Mouse (Mus musculus) MEL (cell line): ENCODE measurements around the gene Ing3. TPM values are rescaled to one million over a fixed set of nuclear protein-coding genes. Genes with fewer than 3 reads are reported as not detected.

ENCODE experiments used
- DNase-seq: peaks from one replicate; pipeline ENCODE4 v3.0.0; 2011; ENCODE audit warnings: low read depth, low spot score
- H3K27ac ChIP-seq: 2 replicates; pipeline ENCODE4 v1.5.1; 2012; ENCODE audit warnings: low read depth, mild to moderate bottlenecking, control low read depth, low read length, moderate library complexity; ENCODE audit not compliant: control insufficient read depth
- H3K27me3 ChIP-seq, 2 experiments: fragments of 150-350 bp in 1 of 2; sonication (generic) in 1 of 2; 2 replicates each; pipeline ENCODE4 v1.6.1; 2012; ENCODE audit warnings: low read length in 2 of 2, mild to moderate bottlenecking in 2 of 2, improper control_type of control experiment in 1 of 2, moderate library complexity in 1 of 2; ENCODE audit not compliant: insufficient read depth in 2 of 2, control insufficient read depth in 1 of 2
- H3K36me3 ChIP-seq, 2 experiments: 2 replicates each; pipeline ENCODE4 v1.6.1; 2012 to 2014; ENCODE audit warnings: low read length in 2 of 2, improper control_type of control experiment in 1 of 2, inconsistent platforms in 1 of 2, mild to moderate bottlenecking in 1 of 2; ENCODE audit not compliant: insufficient read depth in 2 of 2, control insufficient read depth in 1 of 2
- H3K4me1 ChIP-seq, 2 experiments: fragments of 150-350 bp in 1 of 2; sonication (generic) in 1 of 2; 2 replicates each; pipeline ENCODE4 v1.6.1; 2012; ENCODE audit warnings: low read length in 2 of 2, improper control_type of control experiment in 1 of 2, mild to moderate bottlenecking in 1 of 2; ENCODE audit not compliant: insufficient read depth in 2 of 2, control insufficient read depth in 1 of 2
- H3K4me3 ChIP-seq, 2 experiments: fragments of 150-350 bp in 1 of 2; sonication (generic) in 1 of 2; 2 replicates each; pipeline ENCODE4 v1.5.1; 2012; ENCODE audit warnings: low read depth in 2 of 2, low read length in 2 of 2, mild to moderate bottlenecking in 2 of 2, moderate library complexity in 2 of 2, control low read depth in 1 of 2, improper control_type of control experiment in 1 of 2; ENCODE audit not compliant: control insufficient read depth in 1 of 2, insufficient read depth in 1 of 2
- H3K79me2 ChIP-seq: 2 replicates; pipeline ENCODE4 v1.6.1; 2012; ENCODE audit warnings: mild to moderate bottlenecking, low read length, moderate library complexity; ENCODE audit not compliant: control insufficient read depth, poor library complexity, insufficient read depth
- H3K9ac ChIP-seq: 2 replicates; pipeline ENCODE4 v1.6.1; 2012; ENCODE audit warnings: low read depth, mild to moderate bottlenecking, control low read depth, low read length, moderate library complexity; ENCODE audit not compliant: control insufficient read depth, poor library complexity, severe bottlenecking
- H3K9me3 ChIP-seq: fragments of 150-350 bp; sonication (generic); replicated peaks from 2 replicates; pipeline ENCODE4 v1.6.1; 2012; ENCODE audit warnings: mild to moderate bottlenecking, low read length, improper control_type of control experiment, moderate library complexity; ENCODE audit not compliant: insufficient read depth
- BHLHE40 ChIP-seq: IDR thresholded peaks from 2 replicates; pipeline ENCODE4 v1.6.1; 2012; ENCODE audit warnings: low read depth, mild to moderate bottlenecking, inconsistent platforms, low read length, improper control_type of control experiment, borderline replicate concordance
- CHD2 ChIP-seq: IDR thresholded peaks from 2 replicates; pipeline ENCODE4 v1.6.1; 2011; ENCODE audit warnings: low read length, improper control_type of control experiment
- ELF1 ChIP-seq: IDR thresholded peaks from 2 replicates; pipeline ENCODE4 v1.6.1; 2014; ENCODE audit warnings: low read depth, mild to moderate bottlenecking, inconsistent platforms, low read length, improper control_type of control experiment, moderate library complexity
- EP300 ChIP-seq, 2 experiments: IDR thresholded peaks; 2 replicates each; pipeline ENCODE4 v1.6.1; 2011; ENCODE audit warnings: improper control_type of control experiment in 2 of 2, low read length in 2 of 2, low read depth in 1 of 2, mild to moderate bottlenecking in 1 of 2
- GABPA ChIP-seq: IDR thresholded peaks from 2 replicates; pipeline ENCODE4 v1.6.1; 2012; ENCODE audit warnings: low read depth, mild to moderate bottlenecking, inconsistent platforms, low read length, improper control_type of control experiment, moderate library complexity
- GATA1 ChIP-seq: IDR thresholded peaks from 2 replicates; pipeline ENCODE4 v1.6.1; 2011; ENCODE audit warnings: low read depth, low read length, improper control_type of control experiment
- KAT2A ChIP-seq: conservative IDR thresholded peaks from 2 replicates; pipeline ENCODE4 v1.6.1; 2012; ENCODE audit warnings: low read depth, low read length, improper control_type of control experiment, inconsistent platforms
- MAFK ChIP-seq: IDR thresholded peaks from 2 replicates; pipeline ENCODE4 v1.6.1; 2011; ENCODE audit warnings: low read depth, mild to moderate bottlenecking, low read length, improper control_type of control experiment, borderline replicate concordance
- MAX ChIP-seq: IDR thresholded peaks from 2 replicates; pipeline ENCODE4 v1.6.1; 2011; ENCODE audit warnings: low read length, improper control_type of control experiment
- MAZ ChIP-seq: IDR thresholded peaks from 2 replicates; pipeline ENCODE4 v1.6.1; 2012; ENCODE audit warnings: low read depth, mild to moderate bottlenecking, inconsistent platforms, low read length, improper control_type of control experiment
- MEF2A ChIP-seq: IDR thresholded peaks from 2 replicates; pipeline ENCODE4 v1.6.1; 2014; ENCODE audit warnings: low read depth, mild to moderate bottlenecking, inconsistent platforms, low read length, improper control_type of control experiment; ENCODE audit not compliant: poor library complexity, insufficient replicate concordance, severe bottlenecking; ENCODE audit errors: extremely low read depth
- MXI1 ChIP-seq: IDR thresholded peaks from 2 replicates; pipeline ENCODE4 v1.6.1; 2011; ENCODE audit warnings: mild to moderate bottlenecking, low read depth, low read length, improper control_type of control experiment
- MYB ChIP-seq: IDR thresholded peaks from 2 replicates; pipeline ENCODE4 v1.6.1; 2011; ENCODE audit warnings: mild to moderate bottlenecking, low read depth, low read length, improper control_type of control experiment
- MYC ChIP-seq: IDR thresholded peaks from 2 replicates; pipeline ENCODE4 v1.6.1; 2011; ENCODE audit warnings: low read depth, mild to moderate bottlenecking, low read length, improper control_type of control experiment, moderate library complexity
- NELFE ChIP-seq: IDR thresholded peaks from 2 replicates; pipeline ENCODE4 v1.6.1; 2011; ENCODE audit warnings: low read depth, low read length, improper control_type of control experiment
- NRF1 ChIP-seq: IDR thresholded peaks from 2 replicates; pipeline ENCODE4 v1.6.1; 2014; ENCODE audit warnings: low read depth, mild to moderate bottlenecking, inconsistent platforms, low read length, improper control_type of control experiment, moderate library complexity; ENCODE audit not compliant: poor library complexity, insufficient read depth, severe bottlenecking
- POLR2A ChIP-seq, 2 experiments: IDR thresholded peaks; 2 replicates each; pipeline ENCODE4 v1.6.1; 2011 to 2012; ENCODE audit warnings: low read length in 2 of 2, mild to moderate bottlenecking in 2 of 2, control low read depth in 1 of 2, improper control_type of control experiment in 1 of 2, low read depth in 1 of 2, moderate library complexity in 1 of 2; ENCODE audit not compliant: control insufficient read depth in 1 of 2, insufficient read depth in 1 of 2, poor library complexity in 1 of 2
- POLR2AphosphoS5 ChIP-seq: IDR thresholded peaks from 2 replicates; pipeline ENCODE4 v1.6.1; 2012; ENCODE audit warnings: low read depth, borderline replicate concordance, mild to moderate bottlenecking, inconsistent platforms, low read length, moderate library complexity, mixed read lengths
- RAD21 ChIP-seq: IDR thresholded peaks from 2 replicates; pipeline ENCODE4 v1.6.1; 2011; ENCODE audit warnings: mild to moderate bottlenecking, low read depth, low read length, improper control_type of control experiment
- SMC3 ChIP-seq: IDR thresholded peaks from 2 replicates; pipeline ENCODE4 v1.6.1; 2011; ENCODE audit warnings: low read depth, low read length, improper control_type of control experiment
- TAL1 ChIP-seq: IDR thresholded peaks from 2 replicates; pipeline ENCODE4 v1.6.1; 2012; ENCODE audit warnings: mild to moderate bottlenecking, inconsistent platforms, low read length, moderate library complexity, mixed read lengths
- TBP ChIP-seq: IDR thresholded peaks from 2 replicates; pipeline ENCODE4 v1.8.0; 2011; ENCODE audit warnings: low read depth, low read length, improper control_type of control experiment
- UBTF ChIP-seq: IDR thresholded peaks from 2 replicates; pipeline ENCODE4 v1.6.1; 2012; ENCODE audit warnings: low read depth, mild to moderate bottlenecking, inconsistent platforms, low read length, improper control_type of control experiment, moderate library complexity, borderline replicate concordance; ENCODE audit not compliant: insufficient read depth
- USF1 ChIP-seq: IDR thresholded peaks from 2 replicates; pipeline ENCODE4 v1.6.1; 2014; ENCODE audit warnings: low read depth, mild to moderate bottlenecking, inconsistent platforms, low read length, improper control_type of control experiment, moderate library complexity
- USF2 ChIP-seq, 2 experiments: IDR thresholded peaks; 2 replicates each; pipeline ENCODE4 v1.6.1; 2011 to 2012; ENCODE audit warnings: improper control_type of control experiment in 2 of 2, low read length in 2 of 2, borderline replicate concordance in 1 of 2, inconsistent platforms in 1 of 2, low read depth in 1 of 2, mild to moderate bottlenecking in 1 of 2; ENCODE audit not compliant: insufficient read depth in 1 of 2
- ZC3H11A ChIP-seq: IDR thresholded peaks from 2 replicates; pipeline ENCODE4 v1.6.1; 2012; ENCODE audit warnings: low read depth, mild to moderate bottlenecking, inconsistent platforms, low read length, improper control_type of control experiment
- ZKSCAN1 ChIP-seq: IDR thresholded peaks from 2 replicates; pipeline ENCODE4 v1.6.1; 2012; ENCODE audit warnings: low read depth, mild to moderate bottlenecking, inconsistent platforms, low read length, improper control_type of control experiment, moderate library complexity
- ZMIZ1 ChIP-seq: IDR thresholded peaks from 2 replicates; pipeline ENCODE4 v1.6.1; 2012; ENCODE audit warnings: low read depth, mild to moderate bottlenecking, inconsistent platforms, low read length, improper control_type of control experiment, moderate library complexity
- ZNF384 ChIP-seq: IDR thresholded peaks from 2 replicates; pipeline ENCODE4 v1.6.1; 2012; ENCODE audit warnings: low read depth, mild to moderate bottlenecking, inconsistent platforms, low read length, improper control_type of control experiment
- polyA plus RNA-seq, 2 experiments: library from polyadenylated mRNA; stranded (reverse) in 1 of 2; unstranded in 1 of 2; fragments of >175 nt in 1 of 2; fragments of >200 nt in 1 of 2; gene quantifications; 2 replicates each; pipeline versions ENCODE4 v1.2.1 to v1.2.4; 2012; ENCODE audit warnings: low replicate concordance in 2 of 2, low read depth in 1 of 2; ENCODE audit not compliant: insufficient read length in 2 of 2, insufficient read depth in 1 of 2, missing spikeins in 1 of 2
- total RNA-seq: library from RNA; depleted of rRNA; stranded (reverse); fragments of 300-350 nt; gene quantifications from 2 replicates; pipeline ENCODE4 v1.2.3, GENCODE M21; 2012

Gene Ing3
- total and polyA plus RNA-seq, 3 experiments: 13.4 to 16.5 TPM; not detected in 1

- no peak for DNase-seq
- Histone ChIP-seq H3K9me3 (no peaks in the 10 kb centered on the region), H3K27me3 (no peaks in the 10 kb centered on the region; a peak in 1 of 4 replicates), H3K9ac (no peak overlapping the region), H3K27ac (no peak overlapping the region), H3K36me3 (no peaks in the 10 kb centered on the region), H3K4me3 (no peak overlapping the region), H3K4me1 (no peaks in the 10 kb centered on the region), H3K79me2 (no peaks in the 10 kb centered on the region)
- no peak for TF ChIP-seq UBTF
- TF ChIP-seq POLR2AphosphoS5: no peak
- no peak for TF ChIP-seq NRF1
- TF ChIP-seq SMC3: no peak
- TF ChIP-seq MAX: no peak
- TF ChIP-seq MAZ: no peak
- no peak for TF ChIP-seq GATA1
- TF ChIP-seq MYB: no peak
- TF ChIP-seq BHLHE40: no peak
- no peak for TF ChIP-seq ELF1
- no peak for TF ChIP-seq USF2 (IDR thresholded peaks at IDR 0.05; ENCODE audit: borderline replicate concordance in 1 of 2, insufficient read depth in 1 of 2, low read depth in 1 of 2, low read length in 2 of 2)
- no peak for TF ChIP-seq ZMIZ1
- TF ChIP-seq ZC3H11A: no peak
- TF ChIP-seq MAFK: no peak
- TF ChIP-seq MEF2A: no peak
- no peak for TF ChIP-seq TBP
- no peak for TF ChIP-seq ZNF384
- no peak for TF ChIP-seq POLR2A (IDR thresholded peaks at IDR 0.05; ENCODE audit: control insufficient read depth in 1 of 2, insufficient read depth in 1 of 2, low read depth in 1 of 2, low read length in 2 of 2, poor library complexity in 1 of 2)
- TF ChIP-seq MYC: no peak
- no peak for TF ChIP-seq CHD2
Measured at GRCm38 (mm10) chr6:21993070-21993469, 43.7 kb downstream of the Ing3 start.

GRCm38 (mm10) chr6:21998131-21998530 lies 48.8 kb downstream of the Ing3 start:
- H3K4me3 ChIP-seq: no peak overlapping the region
- TF ChIP-seq TBP (no peak), ZKSCAN1 (no peak), BHLHE40 (no peak), NELFE (no peak), MXI1 (no peak), EP300 (IDR thresholded peaks at IDR 0.05; ENCODE audit: low read depth in 1 of 2, low read length in 2 of 2) (no peak), USF1 (no peak), TAL1 (no peak), RAD21 (no peak), GABPA (no peak), MAFK (no peak), NRF1 (no peak), MAZ (no peak), KAT2A (no peak), ELF1 (no peak)
- H3K4me1 ChIP-seq: no peaks in the 10 kb centered on the region
- H3K9me3 ChIP-seq: no peaks in the 10 kb centered on the region
- no peaks in the 10 kb centered on the region for H3K79me2 ChIP-seq
- H3K27me3 ChIP-seq: no peaks in the 10 kb centered on the region; a peak in 1 of 4 replicates
- H3K27ac ChIP-seq: no peak overlapping the region
- H3K36me3 ChIP-seq: no peaks in the 10 kb centered on the region
- H3K9ac ChIP-seq: no peak overlapping the region
- DNase-seq: no peak
